Mouse (Mus musculus): Measurements from ENCODE around the gene Trove2. TPM values are rescaled to one million over a fixed set of nuclear protein-coding genes. Genes with fewer than 3 reads are reported as not detected.

The Trove2 gene
- polyA plus RNA-seq, 1 experiment from 2014 or later, result 20.2 TPM

DNA sequence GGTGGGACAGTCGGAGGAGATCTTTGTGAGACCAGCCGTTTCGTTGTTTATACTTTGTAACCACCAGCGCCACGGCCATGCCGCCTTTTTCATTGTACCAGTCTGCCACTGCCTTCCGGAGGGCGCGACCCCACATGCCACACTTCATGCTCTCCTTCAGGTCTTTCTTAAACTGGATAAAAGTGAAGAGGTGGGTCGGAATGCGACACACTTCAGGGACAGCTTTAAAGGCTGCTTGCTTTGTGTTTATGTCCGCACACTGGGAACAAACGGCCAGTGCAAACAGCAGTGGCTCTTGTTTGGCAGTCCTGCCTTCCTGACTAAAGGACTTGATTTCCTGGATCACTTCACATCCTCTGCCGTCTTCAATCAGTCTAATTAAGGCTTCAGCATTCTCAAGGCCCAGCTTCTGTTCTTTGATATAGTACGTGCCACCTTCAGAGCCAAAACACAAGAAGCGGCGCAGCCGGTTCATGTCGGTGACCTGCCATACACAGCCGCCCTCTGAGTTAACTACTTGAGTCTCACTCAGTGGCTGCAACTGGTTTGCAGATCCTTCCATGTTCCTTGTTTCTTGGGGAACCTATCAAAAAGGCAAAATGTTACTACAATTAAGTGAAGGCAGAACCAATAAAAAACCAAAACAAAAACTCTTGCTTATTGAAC, 6.3 kb downstream of the Trove2 start:
- H3K4me2 ChIP-seq, result no peak overlapping the region
- ATAC-seq (ENCODE audit: low FRiP score), result no peak
- H3K9me3 ChIP-seq (replicated peaks), result no peaks in the 10 kb centered on the region
- peaks cover 25% of the 10 kb centered on the region for H3K4me1 ChIP-seq
- H3K36me3 ChIP-seq, result peaks cover 24% of the 10 kb centered on the region
- H3K9ac ChIP-seq (replicated peaks), result no peak overlapping the region
- no peaks in the 10 kb centered on the region for H3K27me3 ChIP-seq (replicated peaks)
- H3K4me3 ChIP-seq (replicated peaks), result no peak overlapping the region
- WGBS, result 71% methylated on average over 20 of the region's 20 CpGs
- no peak overlapping the region for H3K27ac ChIP-seq (replicated peaks)

DNA sequence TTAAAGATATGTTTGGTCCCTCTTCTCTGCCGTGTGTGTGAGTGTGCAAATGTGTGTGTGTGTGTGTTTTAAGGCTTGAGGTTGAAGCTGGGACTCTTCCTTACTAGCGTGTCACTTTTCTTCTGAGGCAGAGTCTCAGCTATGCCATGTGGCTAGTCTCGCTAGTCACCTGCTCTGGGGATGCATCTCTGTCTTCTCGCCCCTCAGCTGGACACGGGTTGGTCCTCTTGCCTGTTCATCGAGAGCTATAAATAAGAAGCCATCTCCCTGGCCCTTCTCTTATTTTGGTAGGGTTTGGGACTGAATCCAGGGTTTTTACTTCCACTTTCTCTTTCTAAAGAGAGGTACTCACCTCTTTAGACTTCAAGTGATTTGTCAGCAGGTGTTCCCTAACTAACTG, 10.6 kb downstream of the Trove2 start:
- peaks cover 41% of the 10 kb centered on the region for H3K36me3 ChIP-seq
- H3K27ac ChIP-seq (replicated peaks), result no peak overlapping the region
- no peak overlapping the region for H3K4me3 ChIP-seq (replicated peaks)
- ATAC-seq (ENCODE audit: low FRiP score), result no peak
- H3K4me1 ChIP-seq, result no peaks in the 10 kb centered on the region
- H3K9me3 ChIP-seq (replicated peaks), result no peaks in the 10 kb centered on the region
- 95% methylated on average over 6 of the region's 6 CpGs for WGBS
- no peak overlapping the region for H3K4me2 ChIP-seq
- H3K9ac ChIP-seq (replicated peaks), result no peak overlapping the region
- no peaks in the 10 kb centered on the region for H3K27me3 ChIP-seq (replicated peaks)

DNA sequence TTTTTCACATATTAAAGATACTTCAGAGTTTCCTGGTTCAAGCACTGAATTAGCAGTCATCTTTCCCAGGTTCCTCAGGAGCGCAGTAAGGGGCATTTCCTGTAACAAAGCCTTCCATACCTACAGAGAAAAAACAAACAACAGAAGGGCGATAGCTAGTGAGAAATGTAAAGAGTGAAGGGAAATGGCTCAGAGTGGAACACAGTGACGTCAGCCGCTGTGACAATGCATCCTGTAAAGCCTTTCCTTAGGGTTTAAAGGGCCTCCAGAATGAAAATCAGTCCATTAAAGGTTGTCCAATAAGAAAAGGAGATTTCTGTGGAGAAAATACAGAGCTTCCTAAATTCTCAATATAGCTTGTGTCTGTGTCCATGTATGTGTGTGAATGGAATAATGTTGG, 11.1 kb downstream of the Trove2 start:
- ATAC-seq (ENCODE audit: low FRiP score), result no peak
- no peak overlapping the region for H3K4me3 ChIP-seq (replicated peaks)
- whole genome bisulfite sequencing, result 91% methylated on average over 4 of the region's 4 CpGs
- H3K4me2 ChIP-seq, result no peak overlapping the region
- no peak overlapping the region for H3K27ac ChIP-seq (replicated peaks)
- H3K9ac ChIP-seq (replicated peaks), result no peak overlapping the region
- H3K36me3 ChIP-seq, result peaks cover 45% of the 10 kb centered on the region
- no peaks in the 10 kb centered on the region for H3K9me3 ChIP-seq (replicated peaks)
- no peaks in the 10 kb centered on the region for H3K4me1 ChIP-seq
- no peaks in the 10 kb centered on the region for H3K27me3 ChIP-seq (replicated peaks)

DNA sequence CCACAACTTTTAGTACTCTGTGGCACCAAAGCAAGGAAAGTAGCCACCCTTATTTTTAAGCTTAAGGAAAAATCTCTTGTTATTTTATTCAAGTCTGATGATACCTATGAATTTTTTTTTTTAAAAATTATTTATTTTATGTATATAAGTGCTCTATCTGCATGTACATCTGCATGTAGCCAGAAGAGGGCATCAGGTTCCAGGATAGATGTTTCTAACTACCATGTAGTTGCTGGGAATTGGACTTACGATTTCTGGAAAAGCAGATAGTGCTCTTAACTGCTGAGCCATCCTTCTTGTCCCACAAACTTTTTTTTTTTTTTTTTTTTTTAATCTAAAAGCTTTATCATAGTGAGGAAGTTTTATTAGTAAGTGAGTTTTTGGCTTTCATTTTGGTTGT, 12.4 kb downstream of the Trove2 start:
- Histone ChIP-seq H3K36me3 (peaks cover 48% of the 10 kb centered on the region), H3K9ac (replicated peaks) (no peak overlapping the region), H3K9me3 (replicated peaks) (no peaks in the 10 kb centered on the region), H3K4me2 (no peak overlapping the region), H3K27ac (replicated peaks) (no peak overlapping the region), H3K27me3 (replicated peaks) (no peaks in the 10 kb centered on the region), H3K4me1 (no peaks in the 10 kb centered on the region), H3K4me3 (replicated peaks) (no peak overlapping the region)
- ATAC-seq (ENCODE audit: low FRiP score), result no peak
- 62% methylated on average over 1 of the region's 1 CpGs for WGBS

DNA sequence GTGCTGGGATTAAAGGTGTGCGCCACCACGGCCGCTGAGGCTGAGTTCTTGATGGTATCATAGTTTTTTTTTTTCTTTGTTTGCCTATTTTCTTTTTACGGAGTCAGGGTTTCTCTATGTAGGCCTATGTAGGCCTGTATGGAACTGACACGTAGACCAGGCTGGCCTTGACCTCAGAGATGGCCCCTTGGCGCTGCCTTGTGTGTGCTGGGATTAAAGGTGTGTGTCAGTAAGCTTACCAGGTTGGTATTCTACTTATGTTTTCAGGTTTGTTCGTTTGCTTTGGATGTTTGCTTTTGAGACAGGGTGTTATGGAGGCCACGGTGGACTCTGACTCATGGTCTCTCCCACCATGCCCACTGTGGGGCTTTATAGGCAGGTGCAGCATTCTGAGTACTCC, 14.7 kb downstream of the Trove2 start:
- Histone ChIP-seq H3K4me3 (replicated peaks) (no peak overlapping the region), H3K9ac (replicated peaks) (no peak overlapping the region), H3K36me3 (peaks cover 68% of the 10 kb centered on the region), H3K4me1 (no peaks in the 10 kb centered on the region), H3K4me2 (no peak overlapping the region), H3K9me3 (replicated peaks) (no peaks in the 10 kb centered on the region), H3K27ac (replicated peaks) (no peak overlapping the region), H3K27me3 (replicated peaks) (no peaks in the 10 kb centered on the region)
- WGBS, result 93% methylated on average over 8 of the region's 8 CpGs
- ATAC-seq (ENCODE audit: low FRiP score), result no peak

DNA sequence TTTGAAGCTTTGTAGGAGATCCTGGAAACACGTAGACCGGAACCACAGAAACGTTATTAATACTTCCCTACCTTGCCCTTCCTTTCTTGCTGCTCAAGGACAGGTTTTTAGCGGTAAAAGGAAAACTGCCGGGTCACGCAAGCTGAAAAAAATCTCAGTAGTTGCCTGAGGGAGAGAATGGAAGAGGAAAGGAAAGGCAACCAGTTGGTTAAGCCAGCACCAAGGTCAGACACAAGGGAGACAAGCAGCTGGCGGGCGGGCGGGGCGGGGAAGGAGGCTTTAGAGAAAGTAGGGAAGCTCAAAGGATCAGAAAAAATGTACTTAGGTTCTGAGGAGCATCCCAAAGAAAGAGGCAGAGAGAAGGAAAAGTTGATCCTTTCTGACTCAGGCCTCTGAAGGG, 31.0 kb downstream of the Trove2 start:
- H3K4me3 ChIP-seq (replicated peaks), result no peak overlapping the region
- H3K4me1 ChIP-seq, result 0 out of 2 replicates have a peak, but pooled peaks cover under 1% of the 10 kb centered on the region
- H3K9ac ChIP-seq (replicated peaks), result no peak overlapping the region
- H3K36me3 ChIP-seq, result peaks cover 58% of the 10 kb centered on the region
- ATAC-seq (ENCODE audit: low FRiP score), result no peak
- no peak overlapping the region for H3K27ac ChIP-seq (replicated peaks)
- no peaks in the 10 kb centered on the region for H3K9me3 ChIP-seq (replicated peaks)
- no peak overlapping the region for H3K4me2 ChIP-seq
- no peaks in the 10 kb centered on the region for H3K27me3 ChIP-seq (replicated peaks)
- 93% methylated on average over 10 of the region's 10 CpGs for WGBS

DNA sequence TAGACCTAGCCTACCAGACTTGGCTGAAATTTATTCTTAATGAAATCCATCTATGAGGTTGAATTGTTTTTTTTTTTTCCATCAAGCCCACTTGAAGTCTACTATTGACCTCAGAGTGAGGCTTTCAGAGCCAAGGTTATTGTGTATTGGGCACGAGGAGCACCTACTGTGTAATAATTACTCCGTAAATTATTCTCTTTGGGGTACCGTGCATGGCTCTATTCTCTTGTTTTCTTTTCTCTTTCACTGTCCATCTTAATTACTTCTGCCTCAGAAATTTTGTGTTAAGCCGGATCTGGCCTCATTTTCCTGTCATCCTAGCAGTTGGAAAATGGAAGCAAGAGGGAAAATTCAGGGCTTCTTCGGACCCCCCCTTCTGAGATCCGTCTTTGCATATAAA, 34.7 kb downstream of the Trove2 start:
- ATAC-seq (ENCODE audit: low FRiP score), result no peak
- Histone ChIP-seq H3K9ac (replicated peaks) (no peak overlapping the region), H3K27me3 (replicated peaks) (no peaks in the 10 kb centered on the region), H3K9me3 (replicated peaks) (no peaks in the 10 kb centered on the region), H3K36me3 (peaks cover 46% of the 10 kb centered on the region), H3K4me1 (peaks cover 12% of the 10 kb centered on the region), H3K4me2 (no peak overlapping the region), H3K4me3 (replicated peaks) (no peak overlapping the region), H3K27ac (replicated peaks) (no peak overlapping the region)
- 44% methylated on average over 6 of the region's 6 CpGs for WGBS

DNA sequence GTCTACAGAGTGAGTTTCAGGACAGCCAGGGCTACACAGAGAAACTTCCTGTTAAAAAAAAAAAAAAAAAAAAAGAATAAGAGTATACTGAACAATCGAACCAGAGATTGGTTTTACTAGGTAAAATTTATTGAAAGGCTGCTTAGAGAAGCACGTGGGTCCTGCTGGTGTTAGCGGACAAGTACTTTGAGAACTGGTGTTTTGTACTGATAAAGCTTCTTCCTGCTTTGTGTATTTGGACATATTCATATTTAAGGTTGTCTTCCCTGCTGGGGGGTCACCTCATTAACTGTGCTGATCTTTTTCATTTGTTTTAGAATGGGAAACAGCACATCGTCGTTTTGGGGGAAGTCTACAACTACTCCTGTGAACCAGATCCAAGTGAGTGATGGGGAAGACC, 35.5 kb downstream of the Trove2 start:
- no peak overlapping the region for H3K4me2 ChIP-seq
- H3K27me3 ChIP-seq (replicated peaks), result no peaks in the 10 kb centered on the region
- H3K4me3 ChIP-seq (replicated peaks), result no peak overlapping the region
- no peak overlapping the region for H3K27ac ChIP-seq (replicated peaks)
- no peak overlapping the region for H3K9ac ChIP-seq (replicated peaks)
- ATAC-seq (ENCODE audit: low FRiP score), result no peak
- WGBS, result 90% methylated on average over 5 of the region's 5 CpGs
- H3K36me3 ChIP-seq, result peaks cover 38% of the 10 kb centered on the region
- peaks cover 12% of the 10 kb centered on the region for H3K4me1 ChIP-seq
- H3K9me3 ChIP-seq (replicated peaks), result no peaks in the 10 kb centered on the region

DNA sequence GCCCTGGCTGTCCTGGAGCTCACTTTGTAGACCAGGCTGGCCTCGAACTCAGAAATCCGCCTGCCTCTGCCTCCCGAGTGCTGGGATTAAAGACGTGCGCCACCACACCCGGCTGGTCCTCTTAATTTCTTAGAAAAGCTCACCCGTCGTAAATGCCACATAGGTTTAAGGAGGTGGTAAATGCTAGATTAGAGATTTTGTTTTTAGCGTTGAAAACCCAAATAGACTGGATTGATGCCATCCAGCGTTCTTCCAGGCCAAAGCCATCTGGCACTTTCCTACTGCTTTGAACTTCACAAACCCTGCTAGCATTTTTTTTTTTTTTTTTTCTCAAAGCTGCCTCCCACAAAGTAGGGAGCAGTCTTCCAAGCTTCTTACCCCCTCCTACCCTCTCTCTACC, 36.3 kb downstream of the Trove2 start:
- ATAC-seq (ENCODE audit: low FRiP score), result no peak
- no peak overlapping the region for H3K9ac ChIP-seq (replicated peaks)
- no peaks in the 10 kb centered on the region for H3K27me3 ChIP-seq (replicated peaks)
- WGBS, result 87% methylated on average over 10 of the region's 10 CpGs
- H3K9me3 ChIP-seq (replicated peaks), result no peaks in the 10 kb centered on the region
- peak overlapping the region; percentile 79; the same call in 1 of the 2 replicates for H3K4me3 ChIP-seq (replicated peaks)
- peaks cover 30% of the 10 kb centered on the region for H3K36me3 ChIP-seq
- peaks cover 12% of the 10 kb centered on the region for H3K4me1 ChIP-seq
- peak overlapping the region; percentile 62 for H3K4me2 ChIP-seq
- H3K27ac ChIP-seq (replicated peaks), result no peak overlapping the region

DNA sequence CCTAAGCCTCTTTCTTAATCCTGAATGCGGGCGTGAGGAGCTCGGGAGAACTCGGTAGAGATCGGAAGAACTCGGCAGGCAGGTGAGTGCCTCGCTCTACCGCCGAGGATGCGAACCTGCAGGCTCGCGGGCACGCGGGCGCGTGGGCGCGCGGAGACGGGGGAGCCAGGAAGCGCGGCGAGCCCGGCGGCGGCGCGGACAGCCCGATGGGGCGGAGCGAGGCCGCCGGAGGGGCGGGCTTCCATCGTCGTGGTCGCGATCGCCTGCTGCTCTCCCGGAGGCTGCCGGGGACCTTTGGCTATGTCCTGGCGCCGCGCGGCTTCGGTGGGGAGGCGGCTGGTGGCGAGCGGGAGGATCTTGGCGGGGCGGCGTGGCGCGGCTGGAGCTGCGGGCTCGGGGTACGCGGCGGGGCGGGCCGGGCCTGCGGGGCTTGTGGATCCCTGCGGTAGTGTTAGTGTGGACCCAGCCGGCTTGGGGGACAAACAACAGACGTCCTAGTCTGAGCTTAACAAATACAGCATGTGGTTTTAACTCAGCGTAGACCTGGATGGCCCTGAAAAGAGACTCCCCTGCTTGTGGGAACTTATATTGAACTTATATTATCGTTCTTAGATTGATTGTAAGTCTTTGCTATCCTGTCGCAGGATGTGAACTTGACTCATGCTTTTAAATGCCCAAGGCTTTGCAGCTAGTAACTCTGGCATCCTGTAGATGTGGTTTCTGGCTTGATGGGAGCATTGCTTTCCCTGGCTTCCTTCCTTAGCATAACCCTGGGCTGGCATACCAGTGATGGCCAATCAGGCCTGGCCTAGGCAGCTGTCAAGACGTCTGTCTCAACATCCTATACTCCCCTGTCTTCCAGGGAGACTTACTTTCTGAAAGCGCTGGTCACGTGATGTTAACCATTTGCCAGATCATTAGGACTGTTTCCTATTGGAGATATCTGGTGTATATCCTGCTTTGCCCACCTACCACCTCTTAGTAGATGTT, 37.2 kb downstream of the Trove2 start:
- peaks cover 12% of the 10 kb centered on the region for H3K4me1 ChIP-seq
- H3K27me3 ChIP-seq (replicated peaks), result no peaks in the 10 kb centered on the region
- H3K36me3 ChIP-seq, result peaks cover 24% of the 10 kb centered on the region
- under 1% methylated on average over 70 of the region's 71 CpGs for WGBS
- peak overlapping the region; percentile 79 for H3K4me3 ChIP-seq (replicated peaks)
- peak; percentile 97 for ATAC-seq (ENCODE audit: low FRiP score)
- H3K9me3 ChIP-seq (replicated peaks), result no peaks in the 10 kb centered on the region
- peak overlapping the region; percentile 62 for H3K4me2 ChIP-seq
- H3K27ac ChIP-seq (replicated peaks), result peak overlapping the region; percentile 92
- H3K9ac ChIP-seq (replicated peaks), result peak overlapping the region; percentile 92

DNA sequence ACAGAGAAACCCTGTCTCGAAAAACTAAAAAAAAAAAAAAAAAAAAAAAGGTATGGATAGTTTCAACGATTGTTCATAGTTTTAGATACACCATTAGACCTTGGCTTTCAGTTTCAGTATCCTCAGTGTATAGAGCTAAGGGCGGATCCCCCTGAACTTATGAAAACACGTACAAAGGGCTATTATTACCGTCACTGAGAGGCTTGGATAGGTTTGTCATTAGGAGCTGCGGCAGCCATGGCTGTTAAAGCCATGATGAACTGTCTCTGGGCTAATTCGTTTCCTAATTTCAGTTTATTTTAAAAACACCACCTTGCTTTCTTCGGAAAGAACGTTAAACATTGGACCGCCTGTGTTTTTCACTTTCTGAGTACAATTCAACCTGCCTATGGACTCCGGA, 38.1 kb downstream of the Trove2 start:
- H3K4me1 ChIP-seq, result peaks cover 12% of the 10 kb centered on the region
- peak overlapping the region; percentile 92 for H3K9ac ChIP-seq (replicated peaks)
- H3K4me3 ChIP-seq (replicated peaks), result peak overlapping the region; percentile 79
- H3K4me2 ChIP-seq, result peak overlapping the region; percentile 62
- WGBS, result 19% methylated on average over 11 of the region's 11 CpGs
- ATAC-seq (ENCODE audit: low FRiP score), result peak; percentile 53
- H3K27me3 ChIP-seq (replicated peaks), result no peaks in the 10 kb centered on the region
- peak overlapping the region; percentile 92 for H3K27ac ChIP-seq (replicated peaks)
- no peaks in the 10 kb centered on the region for H3K9me3 ChIP-seq (replicated peaks)
- H3K36me3 ChIP-seq, result peaks cover 16% of the 10 kb centered on the region

DNA sequence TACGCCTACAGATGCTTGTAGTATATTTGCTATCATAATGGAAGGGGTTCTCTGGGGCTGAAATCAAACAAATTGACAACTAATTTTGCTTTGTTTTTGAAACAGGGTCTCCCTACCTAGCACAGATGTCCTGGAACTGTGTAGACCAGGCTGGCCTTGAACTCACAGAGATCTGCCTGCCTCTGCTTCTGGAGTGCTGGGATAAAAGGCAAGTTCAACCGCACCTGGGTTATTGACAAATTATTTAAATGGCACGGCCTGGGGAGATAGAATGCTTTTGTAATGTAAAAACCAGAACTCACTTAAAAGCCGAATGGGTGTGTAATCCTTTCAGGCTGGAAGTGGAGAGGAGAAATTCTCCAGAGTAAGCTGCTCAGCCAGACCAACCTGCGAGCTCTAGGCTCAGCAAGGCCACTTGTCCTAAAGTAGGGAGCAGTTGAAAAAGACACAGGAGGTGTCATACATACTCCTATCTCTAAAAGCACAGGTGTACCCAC, 42.9 kb downstream of the Trove2 start:
- no peaks in the 10 kb centered on the region for H3K27me3 ChIP-seq (replicated peaks)
- no peak overlapping the region for H3K4me3 ChIP-seq (replicated peaks)
- no peak overlapping the region for H3K9ac ChIP-seq (replicated peaks)
- peaks cover 2% of the 10 kb centered on the region; the same call in 1 of the 2 replicates for H3K4me1 ChIP-seq
- no peaks in the 10 kb centered on the region for H3K9me3 ChIP-seq (replicated peaks)
- 74% methylated on average over 5 of the region's 5 CpGs for WGBS
- ATAC-seq (ENCODE audit: low FRiP score), result no peak
- no peak overlapping the region for H3K27ac ChIP-seq (replicated peaks)
- H3K36me3 ChIP-seq, result no peaks in the 10 kb centered on the region
- no peak overlapping the region for H3K4me2 ChIP-seq

Data from neural tube, embryonic 15.5 days (tissue).